Mouse (Mus musculus): ENCODE results near the gene 1700012B07Rik.

1700012B07Rik gene

DNA sequence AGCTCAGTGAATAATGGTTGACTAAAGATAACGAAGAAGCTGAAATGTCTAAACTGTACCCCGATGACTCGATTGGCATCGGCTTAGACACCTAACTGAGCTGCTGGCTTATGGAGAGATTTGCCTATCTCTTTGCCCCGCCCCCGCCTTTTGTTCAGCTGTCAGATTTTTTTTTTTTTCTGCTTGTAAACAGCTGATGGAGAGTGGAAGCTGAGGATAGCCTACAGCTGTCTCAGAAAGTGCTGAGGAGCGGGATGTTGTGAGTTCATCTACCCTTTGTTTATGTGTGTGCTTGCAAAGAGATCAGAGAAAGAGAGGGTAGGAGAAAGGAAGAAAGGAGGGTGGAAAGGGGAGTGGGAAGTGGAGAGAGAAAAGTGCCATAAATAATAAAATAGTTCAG is 67.8 kb downstream of the 1700012B07Rik start:
- in situ Hi-C loops (cut with MboI; ENCODE audit: low sequenced_read_pairs), result no loop called here

DNA sequence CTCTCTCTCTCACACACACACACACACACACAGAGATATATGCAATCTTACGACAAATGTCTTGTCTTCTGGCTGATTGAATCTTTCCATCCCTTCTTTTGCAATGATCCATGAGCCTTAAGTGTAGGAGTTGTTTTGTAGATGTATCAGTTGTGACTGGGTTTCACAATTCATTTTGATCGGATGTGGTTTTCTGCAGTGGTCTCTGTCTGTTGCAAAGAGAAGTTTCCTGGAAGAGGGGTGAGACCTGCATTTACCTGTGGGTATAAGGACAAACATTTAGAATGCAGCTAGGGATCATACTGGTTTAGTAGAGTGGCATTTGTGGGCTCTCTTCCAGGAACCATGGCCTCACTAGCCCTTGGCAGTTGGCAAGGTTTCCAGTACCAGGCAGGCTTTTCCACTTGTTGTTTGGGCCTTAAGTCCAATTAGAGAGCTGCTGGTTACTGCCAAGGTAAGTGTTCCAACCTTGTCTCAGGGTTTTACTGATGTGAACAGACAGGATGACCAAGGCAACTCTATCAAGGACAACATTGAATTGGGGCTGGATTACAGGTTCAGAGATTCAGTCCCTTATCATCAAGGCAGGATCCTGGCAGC is 69.1 kb downstream of the 1700012B07Rik start:
- in situ Hi-C loops (cut with MboI; ENCODE audit: low sequenced_read_pairs), result no loop called here

DNA sequence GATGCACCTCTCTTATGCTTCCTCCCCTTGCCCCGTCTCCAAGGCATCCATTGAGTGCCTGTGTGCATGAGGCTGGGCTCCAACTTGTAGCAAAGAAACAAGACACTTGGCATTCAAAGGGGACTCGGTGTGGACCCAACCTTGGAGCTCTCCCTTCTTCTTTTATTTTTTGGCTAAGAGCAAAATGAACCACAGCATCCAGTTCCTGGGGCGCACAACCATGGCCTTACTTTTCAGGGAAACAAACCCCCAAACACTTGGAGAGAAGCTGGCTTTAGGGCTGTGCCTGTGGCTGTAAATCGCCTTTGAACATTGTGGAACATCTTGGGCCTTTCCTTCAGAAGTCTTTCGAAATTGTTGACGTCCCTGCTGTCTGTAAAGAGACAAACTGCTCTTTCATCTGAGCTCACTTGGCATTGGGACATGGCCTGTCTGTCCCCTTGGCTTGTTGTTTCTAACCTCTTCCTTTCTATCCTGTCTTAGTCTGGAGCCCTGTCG is 73.7 kb downstream of the 1700012B07Rik start:
- in situ Hi-C loops (cut with MboI; ENCODE audit: low sequenced_read_pairs), result no loop called here

DNA sequence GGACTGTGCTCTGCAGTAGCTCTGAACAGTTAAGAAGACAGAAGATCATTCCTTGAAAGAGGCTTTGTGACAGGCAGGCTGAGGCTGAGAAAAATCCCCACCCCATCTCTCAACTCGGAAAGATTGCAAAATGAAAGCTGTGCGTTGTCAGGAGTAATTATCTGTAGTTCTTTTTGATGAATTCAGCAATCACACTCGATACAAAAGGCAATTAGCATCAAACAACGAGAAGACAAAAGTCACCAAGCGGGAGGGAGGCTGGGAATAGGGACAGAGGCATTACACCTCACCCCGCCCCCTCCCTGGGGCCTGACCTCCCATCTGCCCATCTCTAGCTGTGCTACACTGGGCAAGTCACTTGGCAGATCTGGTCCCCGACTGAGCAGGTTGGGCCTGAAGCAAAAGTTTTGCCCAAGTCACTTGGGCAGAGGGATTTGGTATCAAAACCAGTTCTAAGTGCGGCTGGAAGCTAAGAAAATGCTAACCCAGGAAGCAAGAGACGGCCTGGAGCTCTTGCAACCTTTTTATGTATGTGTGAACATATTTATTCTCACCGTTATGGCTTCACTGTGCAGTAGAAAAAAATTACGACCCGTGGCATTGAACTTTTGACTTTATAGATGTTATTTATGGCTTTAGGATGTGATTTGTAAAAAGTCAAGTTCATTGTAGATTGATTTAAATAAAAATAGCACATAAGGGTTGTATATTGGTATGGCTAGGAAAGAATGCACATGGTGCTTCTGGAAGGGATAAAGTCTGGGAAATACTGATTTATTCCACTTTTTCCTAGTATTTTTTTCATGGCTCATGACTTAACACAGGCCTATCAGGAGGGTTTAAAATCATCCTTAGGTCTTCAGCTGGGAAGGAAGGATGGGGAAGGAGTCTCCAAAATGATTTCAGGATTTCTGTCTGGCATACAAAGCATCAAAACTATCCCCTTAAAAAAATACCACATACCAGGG is 75.9 kb downstream of the 1700012B07Rik start:
- in situ Hi-C loops (cut with MboI; ENCODE audit: low sequenced_read_pairs), result no loop called here

DNA sequence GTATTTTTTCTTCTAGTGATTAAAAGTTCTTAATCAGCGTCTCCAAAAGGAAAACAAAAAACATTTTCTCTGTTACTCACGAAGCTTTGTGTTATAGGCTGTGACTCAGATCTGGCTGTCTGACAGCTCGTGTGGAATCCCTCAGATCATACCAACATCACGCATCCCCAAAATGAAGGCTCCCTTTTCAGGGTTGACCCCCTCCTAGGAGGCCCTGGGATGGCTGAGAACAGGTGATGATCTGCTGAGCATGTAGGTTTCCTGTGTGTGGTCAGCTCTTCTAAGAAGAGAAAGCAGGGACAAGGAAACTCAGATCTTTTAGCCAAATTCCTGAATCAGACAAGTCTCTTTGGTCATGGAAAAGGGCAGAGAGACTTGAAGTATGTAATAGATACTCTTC is 82.6 kb downstream of the 1700012B07Rik start:
- in situ Hi-C loops (cut with MboI; ENCODE audit: low sequenced_read_pairs), result no loop called here

DNA sequence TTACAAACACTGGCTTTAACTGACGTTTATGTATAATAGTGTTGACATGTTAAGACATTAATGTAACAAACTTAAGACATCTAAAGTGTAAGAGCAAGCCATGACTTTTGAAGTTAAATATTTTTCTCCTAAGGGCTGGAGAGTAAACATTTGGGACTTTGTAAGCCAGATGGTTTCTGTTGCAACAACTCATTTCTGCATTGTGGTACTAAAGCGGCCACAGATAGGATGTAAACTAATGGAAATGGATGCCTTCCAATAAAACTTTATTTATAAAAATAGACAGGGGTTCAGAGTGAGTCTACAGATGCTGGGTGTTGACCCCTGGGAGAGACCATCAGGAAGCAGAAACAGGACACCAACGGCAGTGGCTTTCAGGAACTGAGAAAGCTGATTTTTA is 89.9 kb downstream of the 1700012B07Rik start:
- in situ Hi-C loops (cut with MboI; ENCODE audit: low sequenced_read_pairs), result no loop called here
